Mouse (Mus musculus) kidney, adult 2 months (tissue): Measurements from ENCODE around the gene Manba.

Source experiments
- CTCF ChIP-seq: fragments of 200-500 bp; conservative IDR thresholded peaks from 2 replicates; pipeline ENCODE4 v1.5.1; 2011; ENCODE audit warnings: low read depth, mild to moderate bottlenecking, control low read depth, low read length, moderate library complexity, mixed read lengths; ENCODE audit not compliant: insufficient read depth, insufficient read length
- POLR2A ChIP-seq: fragments of 200-500 bp; IDR thresholded peaks from one replicate; pipeline ENCODE4 v1.6.1; 2011; ENCODE audit warnings: low read depth, low read length, control low read depth

DNA sequence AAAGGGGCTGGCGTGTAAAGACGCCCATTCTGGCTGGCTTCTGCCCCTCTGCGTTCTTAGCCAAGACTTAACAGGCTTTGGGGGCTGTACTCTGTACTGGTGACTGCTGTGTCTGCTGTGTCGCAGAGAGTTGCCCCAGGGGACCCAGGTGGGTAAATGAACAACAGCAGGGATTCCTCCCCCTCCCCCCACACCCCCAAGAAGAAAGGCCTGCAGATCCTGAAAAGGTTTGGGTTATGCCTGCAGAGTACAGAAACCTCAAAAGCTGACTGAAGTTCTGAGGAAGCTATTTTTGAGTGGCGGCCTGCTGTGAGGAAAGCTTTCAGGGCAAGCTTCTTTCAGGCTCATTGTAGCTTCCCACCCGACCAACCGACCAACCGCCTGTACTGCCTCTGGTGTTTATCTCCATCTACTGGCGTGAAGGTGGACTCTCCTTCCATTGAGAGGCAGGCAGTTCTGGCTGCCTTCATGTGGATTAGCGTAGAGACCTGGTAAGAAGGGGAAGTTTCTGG is 96.3 kb downstream of the Manba start:
- TF ChIP-seq POLR2A (no peak), CTCF (peak; percentile 60; the same call in 1 of the 2 replicates)
